Mouse (Mus musculus) cerebellum, adult 9-11 months (tissue): ENCODE data around the gene Hist1h1a.
"Not testable (repeated sequence)": the region's sequence is repeated elsewhere in the genome, so short reads cannot be mapped to it uniquely, and the experiment has no call there.

ENCODE experiments used
- DNase-seq: peaks from one replicate; pipeline ENCODE4 v3.0.0; 2022

Hist1h1a gene

GRCm38 (mm10) chr13:23763586-23764323 is at the start of gene Hist1h1a:
TSS of gene Hist1h1a (plus strand) at chr13:23763666.
- DNase-seq, result peak; percentile 83

- no peak for DNase-seq
These were observed 47.0 kb upstream of the Hist1h1a start for GRCm38 (mm10) chr13:23716261-23717042.

GRCm38 (mm10) chr13:23717176-23717575 is 46.3 kb upstream of the Hist1h1a start:
- DNase-seq, result no peak

- DNase-seq, result not testable (repeated sequence)
These were observed 45.7 kb upstream of the Hist1h1a start for GRCm38 (mm10) chr13:23717593-23718245.

GRCm38 (mm10) chr13:23724239-23724638 is 39.2 kb upstream of the Hist1h1a start:
- DNase-seq, result no peak

- no peak for DNase-seq
These were observed 38.3 kb upstream of the Hist1h1a start for GRCm38 (mm10) chr13:23725213-23725612.

- no peak for DNase-seq
These were observed 34.8 kb upstream of the Hist1h1a start for GRCm38 (mm10) chr13:23728472-23729191.

- no peak for DNase-seq
These were observed 34.3 kb upstream of the Hist1h1a start for GRCm38 (mm10) chr13:23729192-23729525.

GRCm38 (mm10) chr13:23729706-23730105 is 33.8 kb upstream of the Hist1h1a start:
- DNase-seq, result no peak

- no peak for DNase-seq
These were observed 33.0 kb upstream of the Hist1h1a start for GRCm38 (mm10) chr13:23730479-23730878.

DNA sequence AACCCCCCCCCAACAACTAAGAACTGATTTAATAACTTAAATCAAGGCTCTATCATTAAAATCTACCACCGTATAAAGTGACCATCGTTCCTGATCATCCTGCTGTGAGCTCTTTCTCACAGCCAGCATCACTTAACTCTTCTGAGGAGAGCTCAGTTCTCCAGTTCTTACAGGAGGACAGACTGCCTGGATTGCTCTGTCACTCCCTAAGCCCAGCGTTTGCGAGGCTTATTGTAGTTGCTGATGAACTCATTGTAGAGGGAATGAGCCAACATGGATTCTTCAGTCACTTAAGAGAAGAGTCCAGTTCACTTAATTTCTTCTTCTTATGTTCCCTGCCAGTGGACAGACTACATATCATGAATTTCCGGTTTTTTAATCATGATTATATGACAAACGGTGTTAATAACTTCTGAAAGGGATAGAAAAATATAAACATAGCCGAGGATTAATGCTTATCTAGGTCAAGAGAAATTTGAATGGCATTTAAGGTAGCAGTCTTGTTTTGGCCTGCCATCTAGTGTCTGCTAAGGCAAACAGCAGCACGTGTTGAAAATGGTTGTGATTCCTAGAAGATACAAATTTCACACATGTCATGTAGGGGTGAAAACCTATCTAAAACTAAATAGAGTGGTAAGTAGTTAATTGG is 31.2 kb upstream of the Hist1h1a start:
- no peak for DNase-seq

DNA sequence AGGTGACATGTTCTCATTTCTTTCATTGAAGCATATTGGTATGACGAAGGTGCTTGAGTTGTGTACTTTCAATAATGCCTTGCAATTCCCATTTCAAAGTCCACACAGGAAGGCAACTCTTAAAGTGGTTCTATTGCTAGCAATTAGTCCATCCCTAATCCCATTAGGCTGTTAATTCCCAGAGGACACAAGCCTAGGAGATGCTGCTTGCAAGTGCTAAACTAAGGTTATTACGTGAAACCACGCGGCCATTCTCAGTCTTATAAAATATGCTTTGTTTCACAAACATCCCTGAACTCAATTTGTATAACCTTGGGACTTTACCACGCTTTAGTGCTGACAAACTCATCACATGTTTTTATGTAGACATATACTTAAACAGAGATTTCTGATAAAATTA is 26.4 kb upstream of the Hist1h1a start:
- DNase-seq, result no peak

DNA sequence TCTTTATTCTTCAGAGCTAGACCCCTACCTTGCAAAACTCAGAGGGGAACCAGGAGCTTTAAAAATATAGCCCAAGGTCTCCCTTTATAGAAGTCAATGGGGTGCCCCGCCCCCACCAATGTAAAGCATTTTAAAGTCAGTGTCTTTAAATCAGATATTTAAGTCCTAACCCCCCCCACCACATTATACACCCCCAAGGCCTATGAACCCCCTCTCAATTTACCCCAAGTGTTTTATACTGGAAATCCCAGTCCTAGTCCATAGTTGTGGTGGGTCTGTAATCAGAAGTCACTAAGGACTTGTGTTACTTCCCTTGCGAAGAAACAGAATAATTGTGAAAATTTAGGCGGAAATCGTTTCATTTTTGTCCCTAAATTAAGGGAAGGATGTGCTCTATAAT is 25.4 kb upstream of the Hist1h1a start:
- DNase-seq, result peak; percentile 24

DNA sequence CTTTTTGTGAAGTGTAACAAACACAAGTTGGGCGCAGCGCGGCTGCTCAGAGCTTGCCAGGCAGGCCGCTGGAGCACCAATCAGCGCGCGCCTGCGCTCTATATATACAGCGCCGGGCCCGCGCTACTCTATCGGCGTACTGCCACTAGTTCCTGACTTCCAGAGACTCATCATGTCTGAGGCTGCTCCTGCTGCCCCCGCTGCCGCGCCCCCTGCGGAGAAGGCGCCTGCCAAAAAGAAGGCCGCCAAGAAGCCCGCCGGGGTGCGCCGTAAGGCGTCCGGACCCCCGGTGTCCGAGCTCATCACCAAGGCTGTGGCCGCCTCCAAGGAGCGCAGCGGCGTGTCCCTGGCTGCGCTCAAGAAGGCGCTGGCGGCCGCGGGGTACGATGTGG is 24.8 kb upstream of the Hist1h1a start, which contains the start of gene Hist1h1c:
TSS of gene Hist1h1c (plus strand) at position 132 of the 392 bp plus-strand sequence.
- peak; percentile 85 for DNase-seq

DNA sequence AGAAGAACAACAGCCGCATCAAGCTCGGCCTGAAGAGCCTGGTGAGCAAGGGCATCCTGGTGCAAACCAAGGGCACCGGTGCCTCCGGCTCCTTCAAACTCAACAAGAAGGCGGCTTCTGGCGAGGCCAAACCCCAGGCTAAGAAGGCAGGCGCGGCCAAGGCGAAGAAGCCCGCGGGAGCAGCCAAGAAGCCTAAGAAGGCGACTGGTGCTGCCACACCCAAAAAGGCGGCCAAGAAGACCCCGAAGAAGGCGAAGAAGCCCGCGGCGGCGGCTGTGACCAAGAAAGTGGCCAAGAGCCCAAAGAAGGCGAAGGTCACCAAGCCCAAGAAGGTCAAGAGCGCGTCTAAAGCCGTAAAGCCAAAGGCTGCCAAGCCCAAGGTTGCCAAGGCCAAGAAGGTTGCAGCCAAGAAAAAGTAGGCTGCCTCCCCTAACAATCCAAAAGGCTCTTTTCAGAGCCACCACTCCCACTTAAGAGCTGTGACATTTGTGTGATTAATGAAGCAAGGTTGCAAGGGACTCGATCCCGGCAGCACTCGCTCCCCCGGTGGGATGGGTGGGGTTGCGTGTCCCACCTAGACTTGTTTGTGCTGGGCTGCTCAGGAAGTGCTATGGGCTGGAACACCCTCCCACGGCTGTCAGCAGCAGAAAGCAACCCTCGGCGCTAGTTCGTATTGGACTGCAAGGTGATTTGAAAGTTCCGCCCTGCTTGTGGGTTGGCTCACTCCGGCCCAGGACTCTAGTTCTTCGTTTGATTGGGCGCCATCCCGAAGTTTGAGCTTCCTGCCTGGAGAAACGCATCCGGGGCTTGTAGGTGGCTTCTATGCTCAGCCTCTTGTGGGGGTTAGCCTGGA is 24.2 kb upstream of the Hist1h1a start:
- peak; percentile 95 for DNase-seq

- no peak for DNase-seq
These were observed 23.6 kb upstream of the Hist1h1a start for GRCm38 (mm10) chr13:23739922-23740252.

GRCm38 (mm10) chr13:23740256-23740840 is 23.1 kb upstream of the Hist1h1a start:
- DNase-seq, result no peak

DNA sequence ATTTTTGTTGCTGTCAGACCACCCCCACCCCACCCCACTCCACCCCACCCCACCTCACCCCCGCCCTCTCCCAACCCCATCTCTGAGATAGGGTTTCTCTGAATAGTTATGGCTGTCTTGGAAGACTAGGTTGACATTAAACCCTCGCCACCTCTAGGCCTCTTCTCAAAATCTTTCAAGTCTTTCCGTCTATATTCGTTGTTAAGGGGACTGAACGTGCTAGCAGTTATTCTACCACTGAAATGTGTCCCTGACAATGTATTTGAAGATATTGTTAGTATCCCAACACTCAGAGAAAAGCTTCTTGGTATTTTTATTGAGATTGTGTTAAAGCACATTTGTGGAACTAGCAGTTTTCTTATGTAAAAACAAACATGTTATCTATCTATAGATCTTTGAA is 22.6 kb upstream of the Hist1h1a start:
- no peak for DNase-seq

DNA sequence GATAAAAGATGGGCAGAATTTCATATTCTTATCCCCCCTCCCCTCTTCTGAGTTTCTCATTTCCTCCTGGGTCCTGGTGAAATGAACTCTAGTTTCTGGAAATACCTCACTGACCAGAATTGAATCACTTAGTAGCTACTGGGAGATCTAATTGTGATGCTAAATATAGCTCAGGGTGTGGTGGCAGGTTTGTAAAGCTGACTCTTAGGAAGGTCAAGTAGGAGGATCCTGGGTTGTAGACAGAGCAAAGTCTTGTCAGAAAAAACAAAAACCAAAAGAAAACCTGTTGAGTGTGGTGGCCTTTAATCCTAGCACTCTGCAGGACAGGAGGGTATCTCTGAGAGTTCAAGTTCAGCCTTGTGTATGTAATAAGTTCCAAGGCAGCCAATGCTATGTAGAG is 21.5 kb upstream of the Hist1h1a start:
- no peak for DNase-seq

DNA sequence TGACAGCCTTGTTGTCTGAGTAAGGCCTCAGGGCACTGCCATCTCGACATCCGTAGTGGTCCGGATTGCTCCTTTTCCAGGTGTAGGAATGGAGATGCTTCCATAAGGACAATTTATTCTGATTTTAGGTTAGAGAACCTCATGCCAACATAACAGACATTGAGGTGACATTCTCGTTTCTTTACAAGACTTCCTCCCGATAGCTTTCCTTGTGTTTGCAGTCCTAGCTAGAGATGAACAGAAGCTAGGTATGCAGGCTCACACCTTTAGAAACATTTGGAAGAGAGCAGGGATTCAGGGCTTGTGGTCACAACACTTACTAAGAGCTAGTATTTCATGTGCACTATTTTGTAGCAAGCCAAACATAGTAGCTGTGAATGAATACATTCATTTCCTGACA is 20.3 kb upstream of the Hist1h1a start:
- no peak for DNase-seq

GRCm38 (mm10) chr13:23743963-23744362 is 19.5 kb upstream of the Hist1h1a start:
- DNase-seq, result no peak
